Mouse (Mus musculus): ENCODE measurements around the gene Noxred1. TPM values are rescaled to one million over a fixed set of nuclear protein-coding genes. Genes with fewer than 3 reads are reported as not detected.
"Not testable (repeated sequence)": the region's sequence is repeated elsewhere in the genome, so short reads cannot be mapped to it uniquely, and the experiment has no call there.

Noxred1 gene
- total RNA-seq, 2 experiments from 2014 or later = 0.23 to 0.49 TPM

GRCm38 (mm10) chr12:87236882-87237483 is 1.5 kb downstream of the Noxred1 start:
- intact Hi-C loops (cut with DNase I; ENCODE audit: low total_unique reads) = no loop called here

GRCm38 (mm10) chr12:87230379-87230895 is 8.1 kb downstream of the Noxred1 start:
- intact Hi-C loops (cut with DNase I; ENCODE audit: low total_unique reads) = no loop called here
- DNase-seq = no peak

More at GRCm38 (mm10) chr12:87236882-87237483, 1.5 kb downstream of the Noxred1 start:
- DNase-seq = no peak

GRCm38 (mm10) chr12:87229633-87230032 is 8.9 kb downstream of the Noxred1 start:
- intact Hi-C loops (cut with DNase I; ENCODE audit: low total_unique reads) = no loop called here
- no peak for DNase-seq

GRCm38 (mm10) chr12:87226801-87227200 is 11.7 kb downstream of the Noxred1 start:
- DNase-seq = no peak
- intact Hi-C loops (cut with DNase I; ENCODE audit: low total_unique reads) = no loop called here

GRCm38 (mm10) chr12:87224950-87225349 is 13.6 kb downstream of the Noxred1 start:
- intact Hi-C loops (cut with DNase I; ENCODE audit: low total_unique reads) = no loop called here
- DNase-seq = no peak

- intact Hi-C loops (cut with DNase I; ENCODE audit: low total_unique reads) = no loop called here
- DNase-seq = peak; percentile 22
Measured at GRCm38 (mm10) chr12:87219362-87219761, 19.2 kb downstream of the Noxred1 start.

- intact Hi-C loops (cut with DNase I; ENCODE audit: low total_unique reads) = no loop called here
Measured at GRCm38 (mm10) chr12:87217596-87217995, 20.9 kb downstream of the Noxred1 start.

GRCm38 (mm10) chr12:87216053-87216452 is 22.5 kb downstream of the Noxred1 start:
- DNase-seq = no peak
- intact Hi-C loops (cut with DNase I; ENCODE audit: low total_unique reads) = no loop called here

More at GRCm38 (mm10) chr12:87217596-87217995, 20.9 kb downstream of the Noxred1 start:
- DNase-seq = no peak

- intact Hi-C loops (cut with DNase I; ENCODE audit: low total_unique reads) = no loop called here
- DNase-seq = no peak
Measured at GRCm38 (mm10) chr12:87212844-87213606, 25.5 kb downstream of the Noxred1 start.

- intact Hi-C loops (cut with DNase I; ENCODE audit: low total_unique reads); DNase-seq: not testable (repeated sequence)
Measured at GRCm38 (mm10) chr12:87205789-87206188, 32.7 kb downstream of the Noxred1 start.

- intact Hi-C loops (cut with DNase I; ENCODE audit: low total_unique reads) = no loop called here
- DNase-seq = no peak
Measured at GRCm38 (mm10) chr12:87201694-87202093, 36.8 kb downstream of the Noxred1 start.

GRCm38 (mm10) chr12:87199973-87200586 is 38.5 kb downstream of the Noxred1 start, which contains the start of gene Tmed8:
TSS of gene Tmed8 (minus strand) at chr12:87200454.
- peak; percentile 77 for DNase-seq

GRCm38 (mm10) chr12:87199206-87199972 is 39.1 kb downstream of the Noxred1 start, which contains the start of gene Samd15:
TSS of gene Samd15 (plus strand) at chr12:87199723.
- intact Hi-C loops (cut with DNase I; ENCODE audit: low total_unique reads) = no loop called here
- DNase-seq = peak; percentile 37

More at GRCm38 (mm10) chr12:87199973-87200586, 38.5 kb downstream of the Noxred1 start, which contains the start of gene Tmed8:
- intact Hi-C loops (cut with DNase I; ENCODE audit: low total_unique reads) = no loop called here

GRCm38 (mm10) chr12:87198792-87199191 is 39.7 kb downstream of the Noxred1 start:
- intact Hi-C loops (cut with DNase I; ENCODE audit: low total_unique reads) = no loop called here

GRCm38 (mm10) chr12:87196310-87196709 is 42.2 kb downstream of the Noxred1 start:
- no peak for DNase-seq
- intact Hi-C loops (cut with DNase I; ENCODE audit: low total_unique reads) = no loop called here

More at GRCm38 (mm10) chr12:87198792-87199191, 39.7 kb downstream of the Noxred1 start:
- no peak for DNase-seq

GRCm38 (mm10) chr12:87195069-87195468 is 43.5 kb downstream of the Noxred1 start:
- no peak for DNase-seq
- intact Hi-C loops (cut with DNase I; ENCODE audit: low total_unique reads) = no loop called here

GRCm38 (mm10) chr12:87193008-87193407 is 45.5 kb downstream of the Noxred1 start:
- no peak for DNase-seq
- intact Hi-C loops (cut with DNase I; ENCODE audit: low total_unique reads) = no loop called here

- intact Hi-C loops (cut with DNase I; ENCODE audit: low total_unique reads) = no loop called here
- no peak for DNase-seq
Measured at GRCm38 (mm10) chr12:87177631-87178030, 60.9 kb downstream of the Noxred1 start.

All from gastrocnemius, postnatal 14 days (tissue).